Mouse (Mus musculus) spleen, postnatal 14 days (tissue): ENCODE results near the gene Cela1.

Source experiments
- DNase-seq, 2 experiments: peaks; one replicate each; pipeline ENCODE4 v3.0.0; 2021 to 2022; ENCODE audit warnings: low spot score in 2 of 2

The Cela1 gene

DNA sequence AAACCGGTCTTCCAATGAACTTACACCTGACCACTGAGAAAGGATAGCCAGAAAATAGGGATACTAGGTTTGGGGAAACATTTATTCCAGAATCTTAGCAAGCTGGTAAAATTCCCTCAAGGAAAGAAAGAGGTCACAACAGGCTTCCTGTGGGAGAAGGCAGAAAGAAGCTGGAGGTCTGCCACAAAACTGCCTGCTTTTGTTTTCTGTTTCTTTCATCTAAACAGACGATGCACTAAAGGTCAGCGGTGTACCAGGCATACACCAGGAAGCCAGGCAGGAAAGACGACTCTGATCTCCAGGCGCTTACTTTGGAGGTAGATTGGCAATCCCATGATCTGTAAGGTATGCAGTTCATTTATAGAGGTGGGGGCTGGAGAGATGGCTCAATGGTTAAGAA, 16.9 kb downstream of the Cela1 start:
- DNase-seq = no peak

DNA sequence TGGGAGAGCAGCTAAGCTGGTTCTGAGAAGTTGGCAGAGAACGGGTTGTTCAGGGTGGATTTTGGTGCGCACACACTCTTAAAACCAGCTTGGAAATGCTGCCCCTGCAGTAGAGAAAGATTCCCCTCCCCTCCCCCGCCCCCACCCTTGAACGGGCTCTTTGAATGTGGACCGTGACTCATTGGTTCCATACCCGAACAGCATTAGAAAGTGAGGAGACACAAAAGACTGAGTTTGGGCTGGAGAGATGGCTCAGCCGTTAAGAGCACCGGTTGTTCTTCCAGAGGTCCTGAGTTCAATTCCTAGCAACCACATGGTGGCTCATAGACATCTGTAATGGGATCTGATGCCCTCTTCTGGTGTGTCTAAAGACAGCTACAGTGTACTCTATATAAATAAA, 17.7 kb downstream of the Cela1 start:
- no peak for DNase-seq

DNA sequence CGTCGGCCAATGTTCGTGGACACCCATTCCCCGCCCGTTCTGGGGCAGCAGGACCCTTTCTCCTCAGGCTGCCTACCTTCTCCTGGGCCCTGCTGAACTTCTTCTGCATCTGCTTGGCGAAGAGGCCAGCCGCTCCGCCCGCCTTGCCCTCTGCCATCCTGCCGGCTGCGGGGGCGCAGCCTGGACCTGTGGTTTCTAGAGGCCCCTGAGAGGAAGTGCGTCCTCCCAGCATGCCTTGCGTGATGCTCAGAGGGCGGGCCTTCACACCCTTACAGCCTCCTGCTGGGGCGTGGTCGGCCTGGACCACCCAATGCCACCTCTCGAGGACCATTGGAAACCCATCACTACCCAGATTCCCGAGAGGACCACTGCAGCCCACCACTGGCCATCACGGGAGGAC, 18.4 kb downstream of the Cela1 start, which contains the start of gene Bin2:
TSS of gene Bin2 (minus strand) at position 217 of the 400 bp plus-strand sequence.
- DNase-seq = peak; percentile 68 to 78

DNA sequence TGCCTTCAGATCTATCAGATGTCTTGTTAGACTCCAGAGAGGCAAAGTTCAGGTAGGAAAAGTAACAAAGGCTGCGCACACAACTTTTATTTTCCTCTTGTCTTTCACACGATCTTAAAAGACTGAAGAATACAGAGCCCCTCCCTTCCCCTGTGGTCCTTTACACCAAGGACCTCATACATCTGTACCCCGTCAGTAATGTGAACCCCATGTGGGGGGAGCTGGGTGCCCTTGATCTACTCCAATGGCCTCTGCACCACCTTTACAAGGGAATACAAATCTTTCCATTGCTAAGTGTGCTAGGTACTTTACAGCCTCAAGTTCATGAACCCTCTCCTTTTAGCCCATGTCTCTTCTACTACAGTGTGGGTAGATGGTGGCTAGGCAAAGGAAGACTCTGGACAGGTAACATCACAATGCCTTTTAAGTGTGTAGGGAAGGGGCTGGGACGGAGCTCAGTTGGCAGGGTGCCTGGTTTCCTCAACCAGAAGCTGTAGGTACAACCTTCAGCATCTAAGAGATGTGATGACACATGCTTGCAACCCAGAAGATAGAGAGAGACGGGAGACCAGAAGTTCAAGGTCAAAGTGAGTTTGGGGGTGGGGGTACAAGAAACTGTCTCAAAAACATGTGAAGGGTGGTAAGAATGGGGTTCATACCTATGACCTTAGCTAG, 19.7 kb downstream of the Cela1 start:
- no peak for DNase-seq

DNA sequence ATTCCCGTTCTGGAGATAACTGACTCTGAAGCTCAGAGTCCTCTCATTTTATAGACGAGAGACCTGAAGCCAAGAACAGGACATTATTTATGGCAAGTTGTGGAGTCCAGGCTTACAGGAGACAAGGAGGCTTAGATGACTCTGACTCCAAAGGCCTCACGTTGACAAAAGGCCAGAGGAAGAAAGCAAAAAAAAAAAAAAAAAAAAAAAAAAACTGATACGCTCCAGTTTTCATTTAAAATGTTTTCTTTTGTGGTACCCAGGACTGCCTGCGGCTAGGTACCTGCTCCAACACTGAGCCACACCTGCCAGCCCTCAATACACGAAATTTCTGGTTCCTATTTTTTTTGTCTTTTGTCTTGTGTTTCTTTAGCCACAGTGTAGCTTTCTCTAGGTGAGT, 20.3 kb downstream of the Cela1 start:
- no peak for DNase-seq

DNA sequence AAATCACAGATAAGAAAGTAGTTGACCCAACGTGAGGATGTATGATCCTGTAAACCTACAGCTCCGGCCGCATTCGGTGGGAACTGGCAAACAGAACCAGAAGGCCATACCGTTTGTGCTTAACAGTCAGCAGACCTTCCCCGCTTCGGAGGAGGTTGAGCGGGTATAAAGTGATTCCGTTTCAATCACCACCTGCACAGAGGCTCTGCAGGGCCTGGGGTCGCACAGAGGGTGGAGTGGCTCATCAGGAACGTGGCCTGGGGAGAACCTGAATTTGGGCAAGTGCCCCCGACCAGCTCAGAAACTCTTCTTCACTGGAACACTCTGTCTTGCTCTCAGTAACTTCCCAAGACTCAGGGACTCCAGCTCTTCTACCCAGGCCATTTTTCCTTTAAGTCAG, 20.9 kb downstream of the Cela1 start:
- no peak for DNase-seq

DNA sequence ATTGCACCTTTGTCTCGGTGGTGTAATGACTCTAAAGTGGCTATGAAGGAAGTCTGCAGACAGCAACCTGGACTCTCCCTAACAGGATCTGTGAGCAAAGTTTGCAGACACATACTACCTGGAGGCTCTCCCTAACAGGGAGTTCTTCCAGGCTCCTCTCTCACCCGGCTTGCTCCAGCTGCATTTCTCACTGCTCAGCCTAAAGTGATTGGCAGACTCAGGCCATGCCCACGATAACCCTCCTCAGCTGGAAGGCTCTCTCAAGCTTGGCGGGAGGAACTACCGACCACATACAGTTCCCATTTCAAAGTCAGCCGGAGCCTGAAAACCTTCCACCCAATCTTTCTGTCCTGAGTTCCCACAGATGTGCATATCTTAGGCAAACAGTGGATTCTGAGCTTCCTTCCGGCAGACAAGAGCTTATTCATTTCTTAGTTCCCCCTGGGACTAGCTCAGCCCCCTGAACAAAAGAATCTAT, 21.5 kb downstream of the Cela1 start:
- peak in 1 of 2 experiments; percentile 17 for DNase-seq

DNA sequence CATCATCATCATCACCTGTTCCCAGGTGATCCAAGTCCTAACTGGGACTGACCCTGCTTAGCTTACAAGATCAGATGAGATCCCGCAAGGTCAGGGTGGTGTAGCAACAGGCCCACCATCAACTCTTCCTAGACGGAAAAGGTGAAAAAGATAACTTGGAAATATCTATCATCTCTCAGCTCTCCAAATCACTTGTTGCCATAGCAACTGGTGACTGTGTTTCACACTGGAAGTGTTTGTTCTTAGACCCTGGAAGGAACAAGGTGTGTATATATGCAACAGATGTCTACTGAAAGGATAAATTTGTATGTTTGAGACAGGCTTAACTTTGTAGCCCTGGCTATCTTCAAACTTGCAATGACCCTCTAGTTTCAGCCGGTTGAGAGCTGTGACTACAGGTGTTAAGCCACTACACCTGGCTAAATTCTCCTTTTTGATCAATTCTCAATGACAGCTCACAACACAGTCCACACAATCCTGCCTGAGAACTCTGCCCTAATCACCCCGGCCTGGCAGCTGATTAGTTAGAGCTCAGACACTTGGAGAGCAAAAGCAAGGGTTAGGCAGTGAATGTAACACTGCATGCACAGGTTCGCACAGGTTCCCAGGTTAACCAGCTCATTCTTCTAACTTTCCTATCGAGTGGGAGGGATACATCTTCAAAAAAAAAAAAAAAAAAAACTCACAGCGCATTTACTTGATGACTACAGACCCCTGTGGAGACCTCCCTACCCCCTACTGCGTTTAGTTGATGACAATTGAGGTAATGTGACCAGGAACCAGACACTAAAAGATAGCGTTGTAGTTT, 22.1 kb downstream of the Cela1 start:
- DNase-seq = no peak

DNA sequence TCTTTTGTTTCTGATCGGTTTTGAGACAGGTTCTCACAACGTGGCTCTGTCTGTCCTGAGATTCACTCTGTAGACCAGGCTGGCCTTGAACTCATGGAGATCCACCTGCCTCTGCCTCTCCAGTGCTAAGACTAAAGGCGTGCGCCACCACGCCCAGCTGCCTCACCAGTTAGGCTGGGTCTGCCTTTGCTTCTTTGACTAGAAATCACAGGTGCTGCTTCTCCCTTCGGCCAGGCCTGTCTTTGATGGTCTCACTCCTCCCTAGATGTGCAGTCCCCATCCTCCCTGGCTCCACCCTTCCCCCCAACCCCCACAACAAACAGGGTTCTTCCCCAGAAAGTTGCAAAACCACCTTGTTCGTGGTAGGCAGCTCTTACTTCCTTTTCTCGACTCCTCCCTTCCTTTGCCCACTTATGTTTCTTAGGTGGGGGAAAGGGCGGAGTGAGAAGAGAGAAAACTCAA, 22.9 kb downstream of the Cela1 start:
- DNase-seq = peak; percentile 45 to 56

DNA sequence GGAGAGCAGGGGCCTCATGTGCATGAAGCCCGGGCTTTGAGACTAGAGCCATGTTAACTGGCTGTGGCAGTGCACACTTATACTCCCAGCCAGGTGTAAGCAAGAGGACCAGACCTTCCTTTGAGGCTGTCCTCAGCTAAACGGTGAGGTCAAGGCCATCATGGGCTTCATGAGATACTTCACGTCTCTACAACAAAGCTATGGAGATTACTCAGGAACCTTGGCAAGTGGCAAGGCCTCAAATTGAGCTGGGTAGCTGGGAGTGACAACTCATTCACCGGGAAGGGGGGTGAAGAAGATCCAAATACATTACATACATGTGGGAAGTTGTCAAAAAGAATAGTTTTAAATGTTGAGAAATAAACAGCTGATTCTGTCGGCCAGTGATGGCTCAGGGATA, 26.9 kb downstream of the Cela1 start:
- DNase-seq = no peak

DNA sequence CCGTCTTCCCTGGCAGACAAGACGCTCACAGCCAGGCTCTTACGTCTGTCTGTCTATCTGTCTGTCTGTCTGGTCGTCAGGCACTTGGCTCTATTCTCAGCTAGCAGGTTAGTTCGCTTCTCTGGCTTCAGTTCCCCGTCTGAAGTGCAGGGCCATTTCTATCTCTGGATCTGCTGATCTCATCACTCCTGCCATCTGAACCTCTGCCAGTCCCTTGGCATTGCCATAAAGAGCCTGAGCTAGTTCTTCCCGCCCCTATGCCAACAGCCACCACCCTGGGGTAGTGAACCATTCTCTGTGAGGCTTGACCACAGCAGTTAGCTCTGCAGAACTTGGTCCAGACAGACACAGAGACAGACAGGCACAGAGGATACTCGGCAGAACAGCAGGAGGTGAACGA, 27.4 kb downstream of the Cela1 start:
- DNase-seq = no peak

DNA sequence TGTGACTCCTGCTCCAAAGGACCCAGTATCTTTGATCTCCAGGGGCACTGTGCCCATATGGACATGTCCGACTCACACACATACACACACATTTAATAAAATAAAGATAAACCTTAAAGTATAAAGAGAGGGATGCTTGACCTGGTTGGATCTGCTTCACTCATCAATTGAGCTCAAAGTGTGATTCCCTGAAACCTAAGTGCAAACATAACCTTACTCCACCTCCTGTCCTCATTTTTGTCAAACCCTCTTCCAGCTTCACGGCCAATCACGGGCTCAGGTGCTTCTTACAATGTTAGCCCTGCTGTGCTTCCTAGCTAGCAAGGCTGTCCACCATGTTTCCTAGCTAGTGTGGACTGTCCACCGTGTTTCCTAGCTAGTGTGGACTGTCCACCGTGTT, 32.5 kb downstream of the Cela1 start:
- no peak for DNase-seq

DNA sequence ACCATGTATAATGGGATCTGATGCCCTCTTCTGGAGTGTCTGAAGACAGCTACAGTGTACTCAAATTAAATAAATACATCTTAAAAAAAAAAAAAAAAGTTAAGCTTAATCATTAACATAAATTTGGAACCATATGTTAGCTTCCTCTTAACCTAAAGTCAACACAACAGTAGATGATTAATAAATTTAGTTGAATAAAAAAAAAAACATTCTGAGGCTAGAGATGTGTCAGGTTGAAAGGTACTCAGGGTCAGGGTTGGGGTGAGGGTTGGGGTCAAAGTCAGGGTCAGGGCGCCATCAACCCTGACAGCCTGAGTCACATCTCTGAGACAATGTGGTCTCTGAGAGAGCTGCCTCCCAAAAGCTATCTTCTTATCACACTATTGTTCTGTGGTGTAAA, 33.5 kb downstream of the Cela1 start:
- DNase-seq = no peak

DNA sequence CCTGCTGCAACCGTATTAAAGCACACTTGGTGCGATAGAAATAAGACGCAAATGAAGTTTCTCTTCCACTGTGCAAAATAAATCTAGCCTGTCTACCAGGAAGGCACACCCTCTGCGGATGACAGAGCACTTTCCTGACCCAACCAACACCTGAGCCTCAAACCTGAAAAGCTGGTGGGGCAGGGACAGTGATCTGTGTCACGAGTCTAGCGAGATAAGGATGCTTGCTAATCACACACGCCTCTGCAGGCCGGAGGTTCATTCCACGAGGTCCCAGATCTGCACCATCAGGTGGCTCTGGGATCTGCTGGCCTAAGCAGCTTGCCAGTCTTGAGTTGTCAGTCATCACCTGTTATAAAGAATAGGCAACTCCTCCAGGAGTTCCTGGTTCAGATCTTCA, 36.1 kb downstream of the Cela1 start:
- no peak for DNase-seq

DNA sequence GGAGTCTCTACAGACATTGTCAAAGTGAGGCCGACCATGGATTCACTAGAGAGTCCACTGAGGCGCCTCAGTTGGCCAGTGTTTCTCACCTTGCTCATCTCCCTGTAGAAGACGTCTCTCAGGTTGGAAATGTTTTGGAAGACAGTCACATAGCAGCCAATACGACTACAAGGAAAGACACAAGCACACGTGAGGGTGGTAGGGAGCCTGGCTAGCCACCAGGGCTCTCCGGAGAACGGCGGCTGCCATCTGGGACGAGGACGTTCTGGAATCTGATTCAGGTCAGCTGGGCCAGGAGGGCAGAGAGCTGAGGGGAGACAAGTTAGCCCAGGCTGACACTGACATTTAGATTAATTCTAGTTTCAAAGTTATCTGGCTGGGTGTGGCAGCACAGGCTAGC, 37.6 kb downstream of the Cela1 start:
- DNase-seq = no peak

DNA sequence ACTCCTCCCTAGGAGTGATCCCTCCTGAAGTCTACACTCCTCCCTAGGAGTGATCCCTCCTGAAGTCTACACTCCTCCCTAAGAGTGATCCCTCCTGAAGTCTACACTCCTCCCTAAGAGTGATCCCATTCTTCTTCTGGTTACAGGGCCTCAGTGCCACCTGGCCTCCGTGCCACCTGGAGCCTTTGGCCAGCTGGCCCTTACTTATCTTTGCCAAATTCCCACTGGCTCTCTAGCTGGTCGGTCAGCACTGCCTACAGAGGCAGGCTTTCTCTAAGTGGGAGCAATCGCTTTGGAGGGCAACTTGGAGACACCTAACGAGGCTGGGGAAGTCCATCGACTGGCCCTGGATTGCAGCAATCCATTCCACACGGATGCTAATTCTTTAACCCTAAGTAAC, 41.6 kb downstream of the Cela1 start:
- DNase-seq = no peak

DNA sequence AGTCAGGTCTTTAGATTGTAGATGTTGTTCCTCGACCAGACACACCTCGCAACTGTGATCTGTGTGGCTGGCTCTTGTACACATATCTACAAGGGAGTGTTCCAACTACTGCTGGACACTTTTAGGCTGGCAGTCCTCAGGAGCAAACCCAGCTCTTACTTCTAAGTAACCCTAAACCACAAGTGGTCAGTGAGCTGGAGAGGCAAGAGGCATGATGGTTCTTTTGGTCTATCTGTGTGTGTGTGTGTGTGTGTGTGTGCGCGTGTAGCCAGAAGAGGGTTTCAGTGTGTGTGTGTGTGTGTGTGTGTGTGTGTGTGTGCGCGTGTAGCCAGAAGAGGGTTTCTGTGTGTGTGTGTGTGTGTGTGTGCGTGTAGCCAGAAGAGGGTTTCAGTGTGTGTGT, 45.3 kb downstream of the Cela1 start:
- DNase-seq = no peak

DNA sequence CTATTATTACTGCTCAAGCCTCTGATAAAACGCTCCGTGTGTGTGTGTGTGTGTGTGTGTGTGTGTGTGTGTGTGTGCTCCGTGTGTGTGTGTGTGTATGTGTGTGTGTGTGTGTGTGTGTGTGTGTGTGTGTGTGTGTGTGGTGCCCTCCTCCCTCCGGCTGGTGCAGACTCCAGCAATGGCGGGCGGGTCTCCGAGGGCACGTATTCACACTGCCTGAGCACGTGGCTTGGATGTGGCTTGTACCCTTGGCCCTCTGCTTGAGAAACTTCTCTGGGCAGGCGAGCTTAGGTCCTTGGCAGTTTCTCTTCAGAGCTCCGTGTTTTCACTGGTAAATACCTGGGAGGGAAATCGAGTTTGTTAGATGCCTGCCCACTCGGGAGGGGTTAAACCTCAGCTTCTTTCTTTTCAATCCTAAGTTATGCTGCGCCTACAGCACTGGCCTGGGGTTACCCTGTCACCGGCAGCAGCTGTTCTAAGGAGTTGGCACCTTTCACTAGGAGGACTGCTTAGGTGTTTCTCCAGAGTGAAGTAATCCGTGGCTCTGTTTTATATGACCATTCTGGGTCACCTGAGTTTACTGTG, 46.4 kb downstream of the Cela1 start:
- DNase-seq = no peak

DNA sequence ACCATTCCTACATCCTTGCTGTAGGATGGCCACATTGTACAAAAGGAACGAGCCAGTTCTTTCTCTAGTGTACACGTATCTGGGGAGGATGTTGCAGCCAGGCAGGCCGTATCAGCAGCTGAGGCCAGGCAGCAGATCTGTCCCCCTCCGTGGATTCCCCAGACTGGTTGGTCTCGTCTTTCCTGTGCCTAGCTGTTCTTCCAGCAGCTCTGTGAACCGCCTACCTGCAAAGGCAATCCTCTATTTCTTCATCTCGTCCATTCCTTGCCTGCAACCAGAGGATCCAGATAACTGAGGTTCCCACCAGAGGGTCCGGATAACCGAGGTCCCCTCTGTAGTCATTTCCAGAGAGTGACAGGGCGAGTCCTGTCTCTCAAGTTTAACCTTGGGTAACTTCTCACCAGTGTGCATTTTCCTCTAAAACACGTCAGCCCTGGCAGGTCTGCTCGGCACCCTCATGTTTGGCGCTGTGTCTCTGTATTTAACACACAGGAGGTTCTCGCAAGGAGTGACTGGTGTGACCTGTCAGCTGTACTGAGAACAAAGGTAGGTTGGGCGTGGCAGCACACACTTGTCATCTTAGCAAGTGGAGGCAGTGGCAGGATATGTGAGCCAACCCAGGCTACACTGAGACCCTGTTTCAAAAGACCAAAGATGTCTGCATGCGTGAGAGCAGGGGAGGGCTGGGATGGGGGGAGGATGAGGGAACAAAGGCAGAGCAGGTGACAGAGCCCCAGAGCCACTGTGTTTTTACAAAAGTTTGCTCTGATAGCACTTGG, 47.6 kb downstream of the Cela1 start:
- DNase-seq = no peak

DNA sequence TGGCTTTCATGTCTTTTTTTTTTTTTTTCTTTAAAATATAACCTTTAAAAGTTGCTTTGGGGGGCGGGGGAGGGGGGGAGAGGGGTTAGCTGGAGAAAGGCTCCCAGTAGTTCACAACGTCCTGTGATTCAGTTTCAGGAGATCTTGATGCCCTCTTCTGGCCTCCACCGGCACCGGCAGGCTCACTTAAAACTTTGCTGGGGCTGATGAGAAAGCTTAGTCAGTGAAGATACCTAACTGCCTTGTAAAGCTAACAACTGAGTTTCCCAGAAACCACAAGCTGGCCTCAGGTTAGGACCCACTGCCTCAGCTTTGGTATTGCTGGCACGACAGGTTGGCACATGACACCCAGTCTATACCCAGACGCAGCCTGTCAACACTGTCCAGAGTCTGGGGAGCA, 50.1 kb downstream of the Cela1 start:
- peak in 1 of 2 experiments; percentile 26 for DNase-seq

DNA sequence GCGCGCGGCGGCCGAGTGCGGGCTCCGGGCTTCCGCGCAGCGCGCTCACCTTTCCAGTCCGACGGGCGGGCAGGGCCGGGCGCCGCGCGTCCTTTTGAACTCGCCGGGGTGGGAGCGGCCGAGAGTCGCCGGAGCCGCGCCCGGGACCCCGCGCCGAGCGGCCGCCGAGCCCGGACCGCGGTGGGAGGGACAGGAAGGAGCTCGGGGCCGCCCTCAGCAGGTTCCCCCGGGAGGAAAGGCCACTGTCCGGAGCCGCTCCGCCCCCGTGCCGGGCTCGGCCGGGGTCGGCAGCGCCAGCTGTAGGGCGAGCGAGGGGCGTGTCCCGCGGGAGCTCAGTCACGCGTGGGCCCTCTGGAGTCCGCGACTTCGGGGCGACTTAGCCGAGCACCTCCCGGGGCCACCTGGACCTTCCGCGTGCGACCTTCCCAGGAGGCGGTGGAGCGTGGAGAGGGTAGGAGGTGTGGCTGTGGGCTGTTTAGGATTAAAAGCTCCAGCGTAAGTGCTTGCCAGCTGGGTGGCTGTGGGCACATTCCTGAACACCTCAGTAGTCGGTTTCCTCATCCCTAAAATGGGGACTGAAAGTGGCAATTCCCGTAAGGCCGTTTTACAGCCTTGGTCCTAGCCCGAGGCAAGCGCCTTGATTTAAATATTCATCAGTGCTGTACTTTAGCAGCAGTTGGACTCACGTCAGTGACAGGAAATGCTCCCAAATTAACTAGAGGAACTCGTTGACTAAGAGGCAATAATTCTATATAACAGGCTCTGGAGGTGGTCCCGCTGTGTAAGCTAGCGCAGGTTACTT, 50.8 kb downstream of the Cela1 start, which contains the start of gene Smagp:
TSS of gene Smagp (minus strand) at position 241 of the 802 bp plus-strand sequence.
- no peak for DNase-seq
